Mouse (Mus musculus): ENCODE measurements at regions not wholly inside any gene's neighbourhood (a gene's known extent, or its start where the extent isn't known, plus 50 kb on each side); places are given as distances from the start of the nearest gene placed in this dataset.
"Not testable (repeated sequence)": the region's sequence is repeated elsewhere in the genome, so short reads cannot be mapped to it uniquely, and the experiment has no call there.

GRCm38 (mm10) chr5:4348334-4348733 is 156.2 kb downstream of the Mterf1b start:
- no peak for DNase-seq
- intact Hi-C loops (cut with DNase I) = no loop called here

- no peak for DNase-seq
- intact Hi-C loops (cut with DNase I) = no loop called here
These were observed 157.8 kb downstream of the Mterf1b start for GRCm38 (mm10) chr5:4349943-4350342.

- no peak for DNase-seq
- intact Hi-C loops (cut with DNase I) = no loop called here
These were observed 163.6 kb downstream of the Mterf1b start for GRCm38 (mm10) chr5:4355609-4356224.

- DNase-seq; intact Hi-C loops (cut with DNase I): not testable (repeated sequence)
These were observed 164.5 kb downstream of the Mterf1b start for GRCm38 (mm10) chr5:4356555-4357273.

GRCm38 (mm10) chr5:4361547-4361946 is 169.4 kb downstream of the Mterf1b start:
- DNase-seq; intact Hi-C loops (cut with DNase I): not testable (repeated sequence)

- DNase-seq; intact Hi-C loops (cut with DNase I): not testable (repeated sequence)
These were observed 192.6 kb downstream of the Mterf1b start for GRCm38 (mm10) chr5:4384719-4385118.

- DNase-seq = no peak
- intact Hi-C loops (cut with DNase I) = no loop called here
These were observed 198.9 kb downstream of the Mterf1b start for GRCm38 (mm10) chr5:4391083-4391482.

- intact Hi-C loops (cut with DNase I); DNase-seq: not testable (repeated sequence)
These were observed 202.3 kb downstream of the Mterf1b start for GRCm38 (mm10) chr5:4394353-4395052.

GRCm38 (mm10) chr5:4398087-4398486 is 205.9 kb downstream of the Mterf1b start:
- DNase-seq = no peak
- intact Hi-C loops (cut with DNase I) = no loop called here

- intact Hi-C loops (cut with DNase I) = no loop called here
- no peak for DNase-seq
These were observed 225.6 kb downstream of the Mterf1b start for GRCm38 (mm10) chr5:4417761-4418160.

All from gastrocnemius, postnatal 36 days (tissue).